In the genomic region with DNA sequence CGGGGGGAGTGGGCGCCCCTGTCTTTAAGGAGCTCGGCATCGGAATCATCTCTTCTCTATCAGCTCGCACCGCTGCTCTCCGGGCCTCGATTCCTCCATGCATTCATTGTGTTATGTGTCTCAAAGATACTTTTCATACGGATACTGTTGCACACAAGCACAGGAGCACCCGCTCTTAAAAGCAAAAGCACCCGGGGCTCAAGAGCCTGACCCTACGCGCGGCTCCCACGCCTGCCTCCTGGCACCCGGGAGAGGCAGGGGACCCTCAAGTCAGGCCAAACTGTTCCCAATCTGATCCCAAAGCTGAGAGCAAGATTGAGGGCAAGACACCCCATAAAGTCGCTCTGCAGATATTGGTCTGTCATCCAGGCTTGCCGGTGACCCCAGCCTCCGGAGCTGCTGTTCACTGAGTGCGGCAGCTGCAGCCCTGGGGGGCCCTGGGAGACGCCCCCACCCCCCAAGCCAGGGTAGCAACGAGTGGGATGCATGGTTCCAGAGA, we compare ENCODE assay signal across 8 mouse cellular contexts. TPM values are rescaled to one million over a fixed set of nuclear protein-coding genes. Genes with fewer than 3 reads are reported as not detected.
DNase-seq lines count a peak whose midpoint lies in the region; ATAC-seq and TF ChIP-seq lines count a peak whose summit lies in the region.

No protein-coding gene starts in this region.

- intact Hi-C loops in left cerebral cortex, postnatal 4 days (cut with DNase I), result loop anchor here (5.0 kb wide), 2 partner anchors 217 to 488 kb away; no protein-coding TSS in a partner anchor
- intact Hi-C loops in left cerebral cortex, postnatal 14 days (cut with DNase I), result loop anchor here (5.0 to 10.0 kb wide), 2 partner anchors 207 to 490 kb away; a partner anchor contains a TSS

- ATAC-seq in heart, embryonic 16.5 days (replicated peaks; ENCODE audit: extremely low read depth, insufficient read depth, low FRiP score), result no peak
- ATAC-seq in midbrain, embryonic 14.5 days (ENCODE audit: low FRiP score, low TSS enrichment), result no peak; the same call in 1 of the 2 replicates
- ATAC-seq in activated CD4-positive, CD25-positive, alpha-beta regulatory T cell, adult 4 months, result no peak

- peak overlapping the region; percentile 95 for H3K4me2 ChIP-seq in heart, embryonic 16.5 days (ENCODE audit: low read depth, low read length)
- peak overlapping the region; percentile 76 for H3K4me2 ChIP-seq in midbrain, embryonic 14.5 days (ENCODE audit: low read length)

- no peaks in the 10 kb centered on the region for H3K36me3 ChIP-seq in heart, embryonic 16.5 days (ENCODE audit: control insufficient read depth, insufficient read depth)
- no peaks in the 10 kb centered on the region for H3K36me3 ChIP-seq in midbrain, embryonic 14.5 days (ENCODE audit: control insufficient read depth, insufficient read depth, low read length)

- no peak for TF ChIP-seq CTCF in layer of hippocampus, adult 2 months (conservative IDR thresholded peaks at IDR 0.05)

- H3K9ac ChIP-seq in heart, embryonic 16.5 days (ENCODE audit: low read length), result peak overlapping the region; percentile 65
- H3K9ac ChIP-seq in midbrain, embryonic 14.5 days (replicated peaks; ENCODE audit: low read length), result peak overlapping the region; percentile 61

- no peaks in the 10 kb centered on the region for H3K27me3 ChIP-seq in heart, embryonic 16.5 days (ENCODE audit: control insufficient read depth, insufficient read depth, low read length)
- H3K27me3 ChIP-seq in midbrain, embryonic 14.5 days (ENCODE audit: control insufficient read depth, insufficient read depth, low read length), result no peaks in the 10 kb centered on the region

- DNase-seq in left cerebral cortex, postnatal 4 days, result peak; percentile 23
- DNase-seq in left cerebral cortex, postnatal 14 days (ENCODE audit: low spot score in 2 of 2), result no peak
- peak; percentile 58 for DNase-seq in cerebellum, adult 9-11 months
- no peak for DNase-seq in layer of hippocampus, adult 2 months (ENCODE audit: low spot score in 2 of 2)
- DNase-seq in midbrain, embryonic 14.5 days, result no peak
- DNase-seq in yolk sac, embryonic 10.5 days (ENCODE audit: low spot score), result peak; percentile 27

- 2% methylated on average over 22 of the region's 22 CpGs for WGBS in heart, embryonic 16.5 days
- WGBS in midbrain, embryonic 14.5 days, result 2% methylated on average over 22 of the region's 22 CpGs

- H3K27ac ChIP-seq in heart, embryonic 16.5 days (ENCODE audit: low read length), result peak overlapping the region; percentile 92
- H3K27ac ChIP-seq in layer of hippocampus, adult 2 months, result peak overlapping the region; percentile 94
- H3K27ac ChIP-seq in midbrain, embryonic 14.5 days (replicated peaks; ENCODE audit: low read depth, low read length), result peak overlapping the region; percentile 87

- H3K4me3 ChIP-seq in heart, embryonic 16.5 days (ENCODE audit: low read length), result peak overlapping the region; percentile 85
- H3K4me3 ChIP-seq in layer of hippocampus, adult 2 months, result peak overlapping the region; percentile 78
- peak overlapping the region; percentile 66 for H3K4me3 ChIP-seq in midbrain, embryonic 14.5 days (replicated peaks; ENCODE audit: low read depth, low read length)

- peaks cover 25% of the 10 kb centered on the region for H3K4me1 ChIP-seq in heart, embryonic 16.5 days (ENCODE audit: control insufficient read depth, insufficient read depth, low read length)
- H3K4me1 ChIP-seq in midbrain, embryonic 14.5 days (ENCODE audit: control insufficient read depth, insufficient read depth, low read length), result peaks cover 25% of the 10 kb centered on the region

- H3K9me3 ChIP-seq in heart, embryonic 16.5 days (replicated peaks; ENCODE audit: control insufficient read depth, low read length), result no peaks in the 10 kb centered on the region
- no peaks in the 10 kb centered on the region for H3K9me3 ChIP-seq in midbrain, embryonic 14.5 days (ENCODE audit: control insufficient read depth, low read length)

RNA-seq across cellular contexts. Expression of a gene that starts 1.0 kb away (rescaled TPM):
- total RNA-seq in left cerebral cortex, postnatal 4 days (2021), result 10 to 100 TPM; 44.3 to 56.0 TPM
- total RNA-seq in left cerebral cortex, postnatal 14 days (2021), result 10 to 100 TPM; 40.2 to 41.2 TPM
- 8.6 and 9.0 TPM in 2 replicates for polyA plus RNA-seq in heart, embryonic 16.5 days (2015; fragmentation: Nextera tagmentation; extraction: Ambion mirVana)
- 10 to 100 TPM; 72.6 to 75.1 TPM for total RNA-seq in layer of hippocampus, adult 2 months (2021)
- polyA plus RNA-seq in midbrain, embryonic 14.5 days (2014; fragmentation: Nextera tagmentation; extraction: Ambion mirVana), result 11.1 and 11.4 TPM in 2 replicates
- polyA plus RNA-seq in activated CD4-positive, CD25-positive, alpha-beta regulatory T cell, adult 4 months (2017; shearing (Covaris generic)), result 10 to 100 TPM; 14.1 to 16.0 TPM

RNA-seq across cellular contexts. Expression of a gene that starts 35.0 kb away (rescaled TPM):
- total RNA-seq in left cerebral cortex, postnatal 4 days (2021), result 10 to 100 TPM; 15.8 to 16.2 TPM
- total RNA-seq in left cerebral cortex, postnatal 14 days (2021), result 10 to 100 TPM; 12.2 to 14.1 TPM
- 51.2 and 52.3 TPM in 2 replicates for polyA plus RNA-seq in heart, embryonic 16.5 days (2015; fragmentation: Nextera tagmentation; extraction: Ambion mirVana)
- 10 to 100 TPM; 12.3 to 14.2 TPM for total RNA-seq in layer of hippocampus, adult 2 months (2021)
- 15.5 and 20.4 TPM in 2 replicates for polyA plus RNA-seq in midbrain, embryonic 14.5 days (2014; fragmentation: Nextera tagmentation; extraction: Ambion mirVana)
- 10 to 100 TPM; 18.9 to 20.9 TPM for polyA plus RNA-seq in activated CD4-positive, CD25-positive, alpha-beta regulatory T cell, adult 4 months (2017; shearing (Covaris generic))

Comparison
In these comparisons a context has a peak if more than half of its experiments do, and no peak if none do; other contexts are left out.
1. DNase-seq: peak in left cerebral cortex, postnatal 4 days (single experiment), cerebellum, adult 9-11 months (single experiment) and yolk sac, embryonic 10.5 days (single experiment); none in left cerebral cortex, postnatal 14 days (0 of 2), layer of hippocampus, adult 2 months (0 of 2) and midbrain, embryonic 14.5 days (single experiment).
2. Peak in every context shown above with its lines, with median percentiles within 50 percentile points of each other: H3K27ac ChIP-seq and H3K4me3 ChIP-seq.